Mouse (Mus musculus) adrenal gland, adult 18-20 months (tissue): ENCODE results near the gene Usp19. TPM values are rescaled to one million over a fixed set of nuclear protein-coding genes. Genes with fewer than 3 reads are reported as not detected.

Experiments
- total RNA-seq, 2 experiments: library from RNA; stranded (reverse); gene quantifications; 1 replicate in 1 of 2; 2 replicates in 1 of 2; pipeline ENCODE4 v1.2.3; 2021

Gene Usp19
- total RNA-seq, 2 experiments from 2014 or later, result 172 to 248 TPM

Other genes starting within 250 kb of the Usp19 start
- 100 to 1,000 TPM; 136 to 137 TPM for gene Dag1, start 226.6 kb upstream of the Usp19 start, total RNA-seq
- 10 to 100 TPM; 19.0 to 29.2 TPM for gene Nicn1, start 200.2 kb upstream of the Usp19 start, total RNA-seq
- 1 to 10 TPM; 4.2 to 5.8 TPM for gene Amt, start 193.7 kb upstream of the Usp19 start, total RNA-seq
- gene Rhoa, start 184.5 kb upstream of the Usp19 start, total RNA-seq, result 100 to 1,000 TPM; 356 to 357 TPM
- gene Tcta, start 184.4 kb upstream of the Usp19 start, total RNA-seq, result 10 to 100 TPM; 36.1 to 36.2 TPM
- gene Gpx1, start 151.7 kb upstream of the Usp19 start, total RNA-seq, result 100 to 1,000 TPM; 551 to 749 TPM
- 100 to 1,000 TPM; 107 to 126 TPM for gene Usp4, start 142.7 kb upstream of the Usp19 start, total RNA-seq
- 1 to 10 TPM; 1.5 to 2.1 TPM for gene 1700102P08Rik, start 97.8 kb upstream of the Usp19 start, total RNA-seq
- gene Ccdc36, start 62.1 kb upstream of the Usp19 start, total RNA-seq, result not detected
- not detected for gene BC048562, start 54.1 kb upstream of the Usp19 start, total RNA-seq
- 10 to 100 TPM; 25.6 to 42.3 TPM for gene Ccdc71, start 30.1 kb upstream of the Usp19 start, total RNA-seq
- 10 to 100 TPM; 20.4 to 22.3 TPM for gene Klhdc8b, start 29.0 kb upstream of the Usp19 start, total RNA-seq
- 100 to 1,000 TPM; 107 to 134 TPM for gene Lamb2, start 10.9 kb upstream of the Usp19 start, total RNA-seq
- 100 to 1,000 TPM; 144 to 180 TPM for gene Qars, start 17.1 kb downstream of the Usp19 start, total RNA-seq
- 100 to 1,000 TPM in 1 of 2 experiments, 10 to 100 TPM in 1; 91.5 to 107 TPM for gene Qrich1, start 26.2 kb downstream of the Usp19 start, total RNA-seq
- 100 to 1,000 TPM in 1 of 2 experiments, 10 to 100 TPM in 1; 99.7 to 135 TPM for gene Impdh2, start 69.7 kb downstream of the Usp19 start, total RNA-seq
- gene Ndufaf3, start 76.8 kb downstream of the Usp19 start, total RNA-seq, result 10 to 100 TPM; 50.8 to 51.0 TPM
- gene Dalrd3, start 79.3 kb downstream of the Usp19 start, total RNA-seq, result 10 to 100 TPM; 64.6 to 81.8 TPM
- 10 to 100 TPM; 93.9 to 96.2 TPM for gene Wdr6, start 88.1 kb downstream of the Usp19 start, total RNA-seq
- 1 to 10 TPM; 6.2 to 7.9 TPM for gene P4htm, start 107.1 kb downstream of the Usp19 start, total RNA-seq
- gene Arih2, start 158.8 kb downstream of the Usp19 start, total RNA-seq, result 10 to 100 TPM; 61.2 to 63.0 TPM
- gene Slc25a20, start 171.5 kb downstream of the Usp19 start, total RNA-seq, result 100 to 1,000 TPM; 125 to 212 TPM
- 10 to 100 TPM; 33.1 to 43.5 TPM for gene Prkar2a, start 198.7 kb downstream of the Usp19 start, total RNA-seq